Mouse (Mus musculus) C2C12 (cell line): ENCODE measurements around the gene Gps1. TPM values are rescaled to one million over a fixed set of nuclear protein-coding genes. Genes with fewer than 3 reads are reported as not detected.

Experiments
- H3K27me3 ChIP-seq: one replicate; pipeline ENCODE4 v1.6.1; 2011; ENCODE audit not compliant: control insufficient read depth, insufficient read depth, insufficient read length
- H3K36me3 ChIP-seq: one replicate; pipeline ENCODE4 v1.6.1; 2011; ENCODE audit not compliant: control insufficient read depth, insufficient read depth
- H3K4me3 ChIP-seq: one replicate; pipeline ENCODE4 v1.5.1; 2011; ENCODE audit warnings: mild to moderate bottlenecking, control low read depth; ENCODE audit not compliant: poor library complexity, insufficient read depth, severe bottlenecking
- H3K79me2 ChIP-seq: one replicate; pipeline ENCODE4 v1.6.1; 2011; ENCODE audit not compliant: control insufficient read depth, insufficient read depth
- H3K79me3 ChIP-seq: one replicate; pipeline ENCODE4 v1.6.1; 2011; ENCODE audit warnings: low read depth, control low read depth
- H3ac ChIP-seq: one replicate; pipeline ENCODE3; 2011; ENCODE audit warnings: low read depth; ENCODE audit not compliant: control insufficient read depth, insufficient read length
- CEBPB ChIP-seq: IDR thresholded peaks from one replicate; pipeline ENCODE4 v1.6.1; 2011; ENCODE audit warnings: low read depth, mild to moderate bottlenecking, control low read depth, moderate library complexity
- CTCF ChIP-seq: IDR thresholded peaks from one replicate; pipeline ENCODE4 v1.5.1; 2011; ENCODE audit not compliant: control insufficient read depth, insufficient read depth, insufficient read length
- FOSL1 ChIP-seq: IDR thresholded peaks from one replicate; pipeline ENCODE4 v1.8.0; 2011; ENCODE audit warnings: mild to moderate bottlenecking, low read length; ENCODE audit not compliant: poor library complexity, insufficient read depth, severe bottlenecking
- MAX ChIP-seq: IDR thresholded peaks from one replicate; pipeline ENCODE4 v1.6.1; 2011; ENCODE audit warnings: mild to moderate bottlenecking, control low read depth
- MYOD1 ChIP-seq: IDR thresholded peaks from one replicate; pipeline ENCODE4 v1.6.1; 2011; ENCODE audit warnings: low read depth; ENCODE audit not compliant: control insufficient read depth, insufficient read length
- MYOG ChIP-seq: IDR thresholded peaks from one replicate; pipeline ENCODE4 v1.6.1; 2011; ENCODE audit not compliant: control insufficient read depth, insufficient read length; ENCODE audit errors: extremely low read depth
- USF1 ChIP-seq: IDR thresholded peaks from one replicate; pipeline ENCODE4 v1.6.1; 2011; ENCODE audit warnings: low read depth, mild to moderate bottlenecking, control low read depth, moderate library complexity
- polyA plus RNA-seq: library from polyadenylated mRNA; unstranded; fragments of >200 nt; fragmentation: generic; extraction: Trizol; gene quantifications from one replicate; pipeline ENCODE4 v1.2.1, GENCODE M21; 2012; ENCODE audit warnings: missing spikeins

Gps1 gene
- polyA plus RNA-seq, 1 experiment, result 187 TPM

DNA sequence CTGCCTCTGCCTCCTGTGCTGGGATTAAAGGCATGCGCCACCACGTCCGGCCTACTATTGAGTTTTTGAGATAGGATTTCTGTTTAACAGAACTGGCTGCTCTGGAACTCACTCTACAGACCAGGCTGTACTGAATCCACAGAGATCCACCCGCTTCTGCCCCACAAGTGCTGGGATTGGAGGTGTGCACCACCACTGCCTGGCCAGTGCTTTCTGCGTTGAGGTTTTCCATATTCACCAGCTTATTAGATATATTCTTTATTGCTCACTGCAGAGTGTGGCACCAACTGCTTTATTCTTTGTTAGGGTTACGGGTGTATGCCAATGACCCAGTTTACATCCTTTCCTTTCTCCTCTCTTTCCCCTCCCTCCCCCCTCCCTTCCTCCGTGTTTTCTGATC, 20.2 kb downstream of the Gps1 start:
- Histone ChIP-seq H3ac (no peak overlapping the region), H3K79me2 (no peaks in the 10 kb centered on the region), H3K27me3 (no peaks in the 10 kb centered on the region), H3K36me3 (peaks cover 39% of the 10 kb centered on the region), H3K4me3 (no peak overlapping the region), H3K79me3 (no peaks in the 10 kb centered on the region)
- no peak for TF ChIP-seq CTCF
- no peak for TF ChIP-seq MYOD1
- TF ChIP-seq MAX, result no peak
- TF ChIP-seq USF1, result no peak
- no peak for TF ChIP-seq MYOG
- no peak for TF ChIP-seq CEBPB
- no peak for TF ChIP-seq FOSL1

DNA sequence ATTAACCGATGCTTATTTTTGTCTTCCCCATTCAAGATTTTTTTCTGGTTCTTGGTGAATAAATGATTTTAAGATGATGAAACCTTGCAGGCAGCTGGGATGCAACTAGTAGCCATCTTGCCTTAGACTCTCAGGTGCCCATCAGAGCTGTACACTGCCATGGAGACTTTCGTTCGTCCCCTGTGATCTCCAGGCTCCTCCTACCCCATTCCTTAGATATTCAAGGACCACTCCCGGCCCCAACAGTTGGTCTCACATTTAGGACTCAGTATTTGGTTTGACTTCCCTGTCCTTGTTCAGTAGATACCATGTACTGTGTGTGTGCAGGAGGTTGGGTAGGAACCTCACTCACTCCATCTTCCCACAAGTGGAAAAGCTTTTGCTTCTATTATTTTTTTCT, 20.7 kb downstream of the Gps1 start:
- Histone ChIP-seq H3K36me3 (peaks cover 44% of the 10 kb centered on the region), H3K79me2 (no peaks in the 10 kb centered on the region), H3ac (no peak overlapping the region), H3K27me3 (no peaks in the 10 kb centered on the region), H3K4me3 (no peak overlapping the region), H3K79me3 (no peaks in the 10 kb centered on the region)
- TF ChIP-seq CEBPB (no peak), MAX (no peak), USF1 (no peak), CTCF (no peak), MYOD1 (no peak), FOSL1 (no peak), MYOG (no peak)

DNA sequence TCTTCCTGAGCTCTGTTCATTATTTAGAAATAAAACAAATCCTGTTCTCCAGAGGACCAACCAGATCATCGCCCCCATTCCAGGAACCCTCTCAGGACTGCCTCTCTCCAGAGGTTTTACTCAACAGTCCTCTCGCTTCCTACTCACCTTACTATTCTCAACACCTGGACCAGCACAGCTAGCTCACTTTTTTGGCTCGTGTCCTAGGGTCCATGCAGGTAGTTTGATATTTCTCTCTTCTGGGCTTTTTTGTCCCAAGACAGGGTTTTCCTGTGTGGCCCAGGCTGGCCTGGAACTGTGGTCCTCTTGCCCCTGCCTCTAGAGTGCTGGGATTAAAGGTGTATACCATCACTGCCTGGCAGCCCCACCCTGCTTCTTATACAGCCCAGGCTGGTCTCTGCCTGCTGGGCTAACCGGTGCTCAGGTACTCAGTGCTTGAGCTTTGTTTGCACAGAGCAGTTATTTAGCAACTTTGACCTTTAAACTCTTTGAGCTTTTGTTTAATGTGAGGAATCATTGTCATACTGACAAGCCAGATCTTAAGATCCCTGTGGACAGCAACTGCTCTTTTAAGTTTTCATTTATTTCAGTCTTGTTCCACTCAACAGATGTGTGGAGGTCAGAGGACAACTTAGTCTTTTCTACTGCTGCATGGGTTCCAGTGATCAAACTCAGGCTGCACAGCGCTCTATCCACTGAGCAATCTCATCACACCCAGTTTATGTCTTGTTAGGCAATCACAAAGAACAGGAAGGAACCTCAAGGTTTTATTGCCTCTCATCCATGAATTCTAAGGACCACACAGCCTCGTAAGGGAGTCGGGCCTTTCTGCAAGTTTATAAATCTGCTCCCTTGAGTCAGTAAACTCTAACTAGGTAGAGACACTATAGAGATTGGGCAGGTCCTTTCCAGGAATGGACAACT, 21.6 kb downstream of the Gps1 start:
- Histone ChIP-seq H3K36me3 (peaks cover 52% of the 10 kb centered on the region), H3K4me3 (no peak overlapping the region), H3K79me2 (no peaks in the 10 kb centered on the region), H3K79me3 (no peaks in the 10 kb centered on the region), H3K27me3 (no peaks in the 10 kb centered on the region), H3ac (no peak overlapping the region)
- no peak for TF ChIP-seq FOSL1
- TF ChIP-seq MYOD1, result no peak
- TF ChIP-seq CEBPB, result no peak
- no peak for TF ChIP-seq USF1
- TF ChIP-seq CTCF, result no peak
- TF ChIP-seq MAX, result no peak
- no peak for TF ChIP-seq MYOG

DNA sequence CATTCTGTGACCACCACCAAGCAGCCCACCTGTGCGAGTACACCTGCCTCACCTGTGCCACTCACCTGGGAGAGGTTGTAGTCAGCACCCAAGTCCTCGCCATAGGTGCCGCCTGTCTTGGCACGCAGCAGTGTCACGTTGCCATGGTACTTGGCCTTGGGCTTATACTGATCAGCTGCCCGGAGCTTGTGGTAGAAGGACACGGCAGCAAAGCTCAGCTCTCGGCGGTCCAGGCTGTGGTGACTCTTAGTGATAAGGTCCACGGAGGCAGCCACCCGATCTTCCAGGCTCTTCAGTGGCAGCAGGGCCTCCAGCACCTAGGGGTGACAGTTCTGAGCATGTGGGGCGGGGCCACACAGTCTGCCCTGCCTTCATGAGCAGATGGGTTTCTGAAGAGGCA, 23.9 kb downstream of the Gps1 start:
- peaks cover 75% of the 10 kb centered on the region for H3K36me3 ChIP-seq
- no peaks in the 10 kb centered on the region for H3K27me3 ChIP-seq
- TF ChIP-seq MAX, result no peak
- no peak for TF ChIP-seq MYOD1
- TF ChIP-seq CTCF, result no peak
- no peaks in the 10 kb centered on the region for H3K79me2 ChIP-seq
- H3K4me3 ChIP-seq, result no peak overlapping the region
- no peak overlapping the region for H3ac ChIP-seq
- H3K79me3 ChIP-seq, result no peaks in the 10 kb centered on the region

DNA sequence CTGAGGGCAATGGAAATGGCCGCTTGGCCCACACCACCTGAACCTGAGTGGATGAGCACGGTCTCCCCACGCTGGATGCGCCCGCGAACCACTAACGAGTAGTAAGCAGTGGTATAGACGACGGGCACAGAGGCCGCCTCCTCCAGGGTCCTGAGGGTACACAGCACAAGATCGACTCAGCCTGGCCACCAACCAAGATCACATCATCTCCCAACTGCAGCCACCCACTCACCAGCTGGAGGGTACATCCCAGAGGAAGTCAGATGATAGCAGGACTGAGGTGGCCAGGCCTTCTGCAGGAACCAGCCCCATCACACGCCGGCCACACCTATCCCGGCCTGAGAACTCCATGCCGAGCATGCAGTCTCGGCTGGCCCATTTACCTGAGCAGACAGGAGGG, 28.0 kb downstream of the Gps1 start:
- no peak overlapping the region for H3ac ChIP-seq
- H3K36me3 ChIP-seq, result peaks cover 98% of the 10 kb centered on the region
- no peak for TF ChIP-seq MYOD1
- no peaks in the 10 kb centered on the region for H3K27me3 ChIP-seq
- no peak overlapping the region for H3K4me3 ChIP-seq
- no peaks in the 10 kb centered on the region for H3K79me3 ChIP-seq
- H3K79me2 ChIP-seq, result peaks cover 9% of the 10 kb centered on the region

DNA sequence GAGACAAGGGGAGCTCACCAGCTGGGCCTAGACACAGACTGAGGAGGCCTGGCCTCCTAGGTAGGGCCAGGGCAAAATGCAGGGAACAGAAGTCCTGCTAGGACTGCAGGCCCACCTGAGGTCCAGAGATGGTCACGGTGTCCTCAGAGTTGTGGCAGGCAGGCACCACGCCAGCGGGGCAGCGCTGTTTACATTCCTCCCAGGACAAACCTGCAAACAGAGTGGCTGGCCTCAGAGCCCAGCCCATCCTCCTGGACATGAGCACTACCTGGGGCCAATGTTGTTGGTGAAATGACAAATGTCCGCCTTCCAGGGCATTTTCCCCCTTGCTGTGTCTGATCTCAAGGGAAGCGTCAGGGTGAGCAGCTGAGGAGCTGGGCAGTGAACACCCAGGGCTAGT, 33.3 kb downstream of the Gps1 start:
- peaks cover 54% of the 10 kb centered on the region for H3K79me2 ChIP-seq
- H3K4me3 ChIP-seq, result no peak overlapping the region
- H3K79me3 ChIP-seq, result peaks cover 37% of the 10 kb centered on the region
- H3K27me3 ChIP-seq, result no peaks in the 10 kb centered on the region
- H3K36me3 ChIP-seq, result peaks cover 100% of the 10 kb centered on the region
- no peak for TF ChIP-seq MAX
- TF ChIP-seq CTCF, result no peak
- TF ChIP-seq MYOG, result no peak
- no peak for TF ChIP-seq USF1
- TF ChIP-seq CEBPB, result no peak
- TF ChIP-seq MYOD1, result no peak
- no peak for TF ChIP-seq FOSL1
- no peak overlapping the region for H3ac ChIP-seq
